Mouse (Mus musculus): ENCODE data around the gene H2-Oa.
"Not testable (repeated sequence)": the region's sequence is repeated elsewhere in the genome, so short reads cannot be mapped to it uniquely, and the experiment has no call there.

H2-Oa gene

DNA sequence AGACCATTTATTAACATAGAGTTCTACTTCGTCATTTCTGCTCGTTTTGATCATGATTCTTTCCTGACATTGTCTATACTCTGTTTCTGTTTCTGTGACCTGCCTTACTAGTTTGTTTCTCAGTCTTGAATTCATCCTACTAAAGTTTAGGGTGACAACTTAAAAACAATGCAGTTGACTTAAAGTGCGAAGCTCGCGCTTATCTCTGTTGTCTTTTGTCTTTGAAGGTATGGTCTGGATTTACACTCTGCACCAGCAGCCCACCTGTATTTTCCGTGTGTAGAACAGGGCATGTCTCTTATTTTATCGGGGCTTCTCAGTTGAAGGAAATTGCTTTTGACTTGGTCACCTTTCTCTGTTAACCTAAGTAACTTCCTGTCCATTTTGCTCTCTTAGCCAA is 31.0 kb downstream of the H2-Oa start:
- no peak for DNase-seq

DNA sequence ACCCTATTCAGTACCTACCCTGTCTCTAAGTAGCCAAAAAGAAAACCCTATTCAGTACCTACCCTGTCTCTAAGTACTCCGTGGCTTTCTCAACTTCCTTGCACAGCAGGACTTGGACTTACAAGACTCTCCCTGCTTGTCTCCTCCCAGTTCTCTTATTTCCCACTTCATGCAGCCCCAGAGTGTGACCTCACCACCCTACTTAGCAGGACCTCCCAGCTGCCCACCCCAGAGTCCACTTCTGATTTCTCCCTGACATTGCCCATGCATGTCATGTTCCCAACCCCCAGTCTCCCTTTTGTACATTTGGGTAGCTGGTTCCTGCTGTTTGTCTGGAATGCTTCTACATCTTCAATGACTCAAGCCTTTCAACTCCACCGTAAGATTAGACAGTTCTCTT is 31.4 kb downstream of the H2-Oa start:
- DNase-seq = peak in 1 of 2 experiments; percentile 24

- peak in 1 of 2 experiments; percentile 5 for DNase-seq
These were observed 32.5 kb downstream of the H2-Oa start for GRCm38 (mm10) chr17:34124649-34125048.

GRCm38 (mm10) chr17:34126826-34127420 is 34.8 kb downstream of the H2-Oa start:
- DNase-seq = peak in 1 of 2 experiments; percentile 7

DNA sequence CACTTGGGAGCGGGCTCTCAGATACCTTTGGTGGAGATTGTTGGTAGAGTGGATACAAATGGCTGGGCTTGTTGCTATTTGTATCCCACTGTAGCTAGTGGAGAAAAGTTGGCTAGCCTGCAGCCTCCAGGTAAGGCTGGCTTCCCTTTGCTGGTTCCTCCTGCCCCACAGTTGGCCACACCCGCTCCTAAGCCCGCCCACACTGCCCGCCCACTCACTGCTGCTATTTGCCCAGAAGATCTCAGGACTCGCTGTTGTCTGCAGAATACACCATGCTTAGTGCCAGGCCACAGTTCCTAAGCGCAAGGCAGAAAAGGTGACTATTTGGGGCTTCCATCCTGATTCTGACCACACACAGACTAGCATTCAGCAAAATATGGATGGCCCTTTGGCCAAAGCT is 35.3 kb downstream of the H2-Oa start:
- peak; percentile 65 to 71 for DNase-seq

DNA sequence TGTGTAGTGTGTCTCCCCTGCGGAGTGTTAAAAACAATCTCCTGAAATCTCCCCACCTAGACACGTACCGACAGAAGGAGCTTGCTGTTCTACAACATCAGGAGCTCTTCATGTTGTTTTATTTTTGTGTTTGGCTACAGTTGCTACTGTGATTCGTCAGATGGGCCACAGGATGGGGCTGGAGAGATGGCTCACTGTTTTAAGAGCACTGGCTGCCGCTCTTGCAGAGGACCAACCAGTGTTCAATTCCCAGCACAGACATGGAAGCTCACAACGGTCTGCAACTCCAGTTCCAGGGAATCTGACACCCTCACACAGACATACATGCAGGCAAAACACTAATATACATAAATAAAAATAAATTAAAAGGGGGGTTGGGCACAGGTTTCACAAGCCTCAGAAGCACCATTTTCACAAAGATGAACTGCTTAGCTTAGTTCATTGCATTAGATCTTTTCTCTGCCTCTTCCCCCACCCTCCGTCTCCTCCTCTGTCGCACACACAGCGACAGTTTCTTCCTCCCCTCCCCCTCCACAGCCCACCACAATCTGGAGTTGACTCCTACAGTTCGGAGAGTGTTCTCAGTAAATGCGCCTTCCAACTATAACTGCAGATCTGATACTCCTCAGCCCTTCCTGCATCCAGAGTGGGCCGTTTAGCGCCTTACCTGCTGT is 36.3 kb downstream of the H2-Oa start:
- DNase-seq = peak; percentile 10 to 32

GRCm38 (mm10) chr17:34128944-34129791 is 37.0 kb downstream of the H2-Oa start:
- peak in 1 of 2 experiments; percentile 2 for DNase-seq

GRCm38 (mm10) chr17:34130073-34130947 is 38.2 kb downstream of the H2-Oa start:
- DNase-seq = peak in 1 of 2 experiments; percentile 2

DNA sequence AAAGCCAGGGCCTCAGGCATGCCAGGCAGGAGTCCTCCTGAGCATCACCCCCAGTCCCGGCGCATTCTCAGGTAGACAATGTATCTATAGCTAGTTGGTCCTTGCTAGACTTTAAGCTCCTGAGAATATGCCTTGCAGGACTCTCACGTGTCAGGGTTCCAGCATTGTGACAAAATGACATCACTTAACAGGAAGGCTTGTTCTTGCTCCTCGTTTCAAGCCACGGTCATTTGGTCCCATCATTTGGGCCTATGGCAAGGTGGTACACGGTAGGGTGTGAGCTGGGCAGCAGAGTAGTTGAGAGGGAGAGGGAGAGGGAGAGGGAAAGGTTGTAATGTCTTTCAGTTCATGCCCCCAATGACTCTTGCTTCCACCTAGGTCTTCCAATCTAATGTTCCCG is 39.8 kb downstream of the H2-Oa start:
- DNase-seq = peak in 1 of 2 experiments; percentile 1

DNA sequence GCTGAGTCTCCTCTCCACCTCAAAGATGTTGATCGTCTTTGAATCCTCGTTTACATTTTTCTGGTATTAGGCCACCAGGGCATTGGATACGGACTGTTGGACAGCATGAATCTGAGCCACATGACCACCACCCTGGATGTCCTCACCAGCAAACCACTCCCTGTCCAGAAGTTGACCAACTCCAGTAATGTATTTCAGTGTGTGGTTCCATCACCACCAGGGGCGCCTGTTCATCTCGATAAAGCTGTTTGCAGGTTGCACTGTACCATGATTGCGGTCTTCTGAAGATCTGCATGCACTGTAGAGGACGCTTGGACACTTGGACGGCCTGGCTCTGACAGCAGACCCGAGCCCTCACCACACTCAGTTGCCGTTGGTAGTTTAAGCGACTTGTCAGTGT is 41.1 kb downstream of the H2-Oa start:
- DNase-seq = peak in 1 of 2 experiments; percentile 5

DNA sequence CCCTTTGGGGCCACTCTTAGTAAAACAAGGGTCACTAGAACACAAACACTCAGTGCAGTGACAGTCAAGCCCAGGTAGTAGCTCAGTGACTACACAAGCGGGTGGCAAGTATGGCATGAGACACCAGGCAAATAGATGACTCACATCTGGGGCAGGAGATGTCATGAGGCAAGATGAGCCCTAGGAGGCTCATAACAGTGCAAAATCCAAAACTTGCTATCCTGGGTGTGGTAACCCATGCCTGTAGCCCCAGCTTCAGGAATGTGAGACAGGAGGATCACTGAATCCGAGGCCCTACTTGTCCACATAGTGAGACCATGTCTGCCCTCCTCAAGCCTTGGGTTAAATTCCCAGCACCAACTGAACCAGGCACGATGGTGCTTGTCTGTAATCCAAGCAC is 42.3 kb downstream of the H2-Oa start:
- peak in 1 of 2 experiments; percentile 4 for DNase-seq

- DNase-seq = peak; percentile 99 to 100
These were observed 43.4 kb downstream of the H2-Oa start for GRCm38 (mm10) chr17:34135297-34136224.

- DNase-seq = peak in 1 of 2 experiments; percentile 2
These were observed 45.5 kb downstream of the H2-Oa start for GRCm38 (mm10) chr17:34137601-34138000.

- no peak for DNase-seq
These were observed 46.5 kb downstream of the H2-Oa start for GRCm38 (mm10) chr17:34138655-34139054.

GRCm38 (mm10) chr17:34139416-34139815 is 47.3 kb downstream of the H2-Oa start:
- DNase-seq = peak in 1 of 2 experiments; percentile 14

GRCm38 (mm10) chr17:34140240-34140639 is 48.1 kb downstream of the H2-Oa start:
- no peak for DNase-seq

GRCm38 (mm10) chr17:34141448-34141847 is 49.3 kb downstream of the H2-Oa start:
- DNase-seq = no peak

GRCm38 (mm10) chr17:34142456-34143010 is 50.4 kb downstream of the H2-Oa start:
- no peak for DNase-seq

GRCm38 (mm10) chr17:34143033-34143432 is 50.9 kb downstream of the H2-Oa start, which contains the start of gene H2-DMb2:
TSS of gene H2-DMb2 (plus strand) at chr17:34143307.
- DNase-seq = no peak

- DNase-seq = no peak
These were observed 51.3 kb downstream of the H2-Oa start for GRCm38 (mm10) chr17:34143461-34143860.

GRCm38 (mm10) chr17:34144221-34144620 is 52.1 kb downstream of the H2-Oa start:
- not testable (repeated sequence) for DNase-seq
